Mouse (Mus musculus): ENCODE measurements around the gene BC055324.

DNA sequence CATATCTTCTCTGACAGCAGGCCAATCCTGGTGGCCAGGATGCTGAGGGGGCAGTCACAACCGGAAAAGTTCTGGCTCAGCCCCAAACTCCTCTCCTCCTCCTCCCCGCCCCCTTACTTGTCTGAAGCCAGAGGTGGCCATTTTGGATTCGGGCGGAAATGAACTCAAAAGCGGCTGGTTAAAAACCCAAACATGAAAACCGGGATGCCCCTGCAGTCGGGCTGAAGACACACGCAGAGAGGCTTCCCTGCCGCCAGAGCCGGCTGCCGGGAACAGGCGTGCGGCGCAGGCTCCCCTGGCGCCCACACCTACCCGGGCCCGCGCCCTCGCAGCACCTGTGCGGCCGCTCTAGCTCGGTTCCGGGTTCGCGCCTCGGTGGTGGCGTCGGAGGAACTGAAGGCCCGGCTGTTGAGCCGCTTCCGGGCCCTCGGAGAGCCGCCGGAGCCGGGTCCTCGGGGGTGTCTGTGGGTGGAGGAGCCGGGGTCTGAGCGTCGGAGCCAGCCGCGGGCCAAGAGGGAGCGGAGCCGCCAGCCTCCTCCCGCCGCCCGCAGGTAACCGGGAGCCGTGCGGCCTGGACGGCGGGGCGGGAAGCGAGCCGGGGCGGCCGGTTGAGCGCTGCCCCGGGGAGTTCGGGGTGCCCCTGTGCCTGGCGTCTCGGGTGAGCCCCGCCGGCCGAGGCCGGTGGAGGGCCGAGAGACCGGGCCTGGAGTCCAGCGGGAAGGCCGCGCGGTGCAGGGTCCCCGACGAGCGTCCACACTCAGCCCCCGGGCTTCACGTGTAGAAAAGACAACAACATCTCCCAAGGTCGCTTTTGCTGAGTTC lies 64.7 kb downstream of the BC055324 start:
- no peak for TF ChIP-seq USF1 (IDR thresholded peaks at IDR 0.05; ENCODE audit: low read depth)
- no peak for TF ChIP-seq CTCF (IDR thresholded peaks at IDR 0.05; ENCODE audit: control insufficient read depth, insufficient read depth, insufficient read length)
- no peak for TF ChIP-seq MYOD1 (IDR thresholded peaks at IDR 0.05; ENCODE audit: control insufficient read depth, insufficient read length, low read depth)
- no peak for TF ChIP-seq CEBPB (IDR thresholded peaks at IDR 0.05; ENCODE audit: low read depth)
- no peak for TF ChIP-seq MYOG (IDR thresholded peaks at IDR 0.05; ENCODE audit: control insufficient read depth, extremely low read depth, insufficient read length)
- no peak for TF ChIP-seq MAX (IDR thresholded peaks at IDR 0.05)
- no peak for TF ChIP-seq FOSL1 (IDR thresholded peaks at IDR 0.05; ENCODE audit: insufficient read depth, low read length, poor library complexity, severe bottlenecking)
